Mouse (Mus musculus) ES-E14 (cell line): ENCODE data around the gene Fli1.

Experiments used
- CHD2 ChIP-seq: IDR thresholded peaks from 2 replicates; pipeline ENCODE4 v1.6.1; 2014; ENCODE audit warnings: mild to moderate bottlenecking, low read depth, low read length, inconsistent platforms
- HCFC1 ChIP-seq: IDR thresholded peaks from 2 replicates; pipeline ENCODE4 v1.6.1; 2012; ENCODE audit warnings: low read length, inconsistent platforms, borderline replicate concordance; ENCODE audit not compliant: insufficient read depth
- MAFK ChIP-seq: IDR thresholded peaks from 2 replicates; pipeline ENCODE4 v1.6.1; 2014; ENCODE audit warnings: mild to moderate bottlenecking, low read depth, low read length, inconsistent platforms; ENCODE audit not compliant: insufficient read depth
- ZC3H11A ChIP-seq: IDR thresholded peaks from 2 replicates; pipeline ENCODE4 v1.6.1; 2012; ENCODE audit warnings: low read depth, mild to moderate bottlenecking, inconsistent platforms, low read length, borderline replicate concordance
- ZNF384 ChIP-seq: IDR thresholded peaks from 2 replicates; pipeline ENCODE4 v1.6.1; 2012; ENCODE audit warnings: low read depth, low read length, inconsistent platforms

GRCm38 (mm10) chr9:32535201-32535955 is 7.3 kb downstream of the Fli1 start:
- TF ChIP-seq MAFK = no peak
- TF ChIP-seq ZC3H11A = no peak
- TF ChIP-seq HCFC1 = no peak
- TF ChIP-seq CHD2 = no peak
- TF ChIP-seq ZNF384 = no peak
